Mouse (Mus musculus): Measurements from ENCODE around the gene Sfxn5. TPM values are rescaled to one million over a fixed set of nuclear protein-coding genes. Genes with fewer than 3 reads are reported as not detected.

The Sfxn5 gene
- polyA plus RNA-seq, 1 experiment from 2014 or later = 13.4 TPM

- no peak for ATAC-seq
- H3K4me3 ChIP-seq (replicated peaks) = peak overlapping the region; percentile 73
- 87% methylated on average over 10 of the region's 10 CpGs for WGBS
- H3K9me3 ChIP-seq = no peaks in the 10 kb centered on the region
- peaks cover 2% of the 10 kb centered on the region; the same call in 1 of the 2 replicates for H3K27me3 ChIP-seq
- H3K4me2 ChIP-seq (replicated peaks) = peak overlapping the region; percentile 63
- peak overlapping the region; percentile 85 for H3K9ac ChIP-seq (replicated peaks)
- no peaks in the 10 kb centered on the region for H3K36me3 ChIP-seq
- H3K4me1 ChIP-seq (replicated peaks) = peaks cover 28% of the 10 kb centered on the region
- H3K27ac ChIP-seq = 0 out of 2 replicates have a peak overlapping the region, but pooled peaks have one; percentile 76
Observed at GRCm38 (mm10) chr6:85373066-85373860, 40.0 kb upstream of the Sfxn5 start.

GRCm38 (mm10) chr6:85372496-85372895, 39.3 kb upstream of the Sfxn5 start:
- peaks cover 2% of the 10 kb centered on the region; the same call in 1 of the 2 replicates for H3K27me3 ChIP-seq
- H3K4me2 ChIP-seq (replicated peaks) = peak overlapping the region; percentile 63
- H3K4me1 ChIP-seq (replicated peaks) = peaks cover 28% of the 10 kb centered on the region
- peak overlapping the region; percentile 73; the same call in 1 of the 2 replicates for H3K4me3 ChIP-seq (replicated peaks)
- WGBS = 75% methylated on average over 2 of the region's 2 CpGs
- no peak for ATAC-seq
- no peaks in the 10 kb centered on the region for H3K9me3 ChIP-seq
- no peak overlapping the region for H3K9ac ChIP-seq (replicated peaks)
- no peaks in the 10 kb centered on the region for H3K36me3 ChIP-seq
- H3K27ac ChIP-seq = no peak overlapping the region

- Histone ChIP-seq H3K9me3 (no peaks in the 10 kb centered on the region), H3K4me1 (replicated peaks) (peaks cover 30% of the 10 kb centered on the region), H3K4me3 (replicated peaks) (no peak overlapping the region), H3K9ac (replicated peaks) (no peak overlapping the region), H3K36me3 (no peaks in the 10 kb centered on the region), H3K27ac (no peak overlapping the region), H3K4me2 (replicated peaks) (peak overlapping the region; percentile 63), H3K27me3 (no peaks in the 10 kb centered on the region)
- ATAC-seq = no peak
- WGBS = 87% methylated on average over 6 of the region's 6 CpGs
Observed at GRCm38 (mm10) chr6:85371859-85372405, 38.7 kb upstream of the Sfxn5 start.

- H3K4me1 ChIP-seq (replicated peaks) = peaks cover 39% of the 10 kb centered on the region
Observed at GRCm38 (mm10) chr6:85370666-85371430, 37.6 kb upstream of the Sfxn5 start.

GRCm38 (mm10) chr6:85370041-85370440, 36.8 kb upstream of the Sfxn5 start:
- no peaks in the 10 kb centered on the region for H3K27me3 ChIP-seq
- H3K36me3 ChIP-seq = 0 out of 2 replicates have a peak, but pooled peaks cover 2% of the 10 kb centered on the region
- H3K4me1 ChIP-seq (replicated peaks) = peaks cover 36% of the 10 kb centered on the region
- H3K9ac ChIP-seq (replicated peaks) = no peak overlapping the region
- no peak overlapping the region for H3K27ac ChIP-seq
- no peak overlapping the region for H3K4me3 ChIP-seq (replicated peaks)
- H3K4me2 ChIP-seq (replicated peaks) = no peak overlapping the region
- 93% methylated on average over 5 of the region's 5 CpGs for WGBS
- no peaks in the 10 kb centered on the region for H3K9me3 ChIP-seq
- no peak for ATAC-seq

More at GRCm38 (mm10) chr6:85370666-85371430, 37.6 kb upstream of the Sfxn5 start:
- H3K9ac ChIP-seq (replicated peaks) = no peak overlapping the region
- 93% methylated on average over 9 of the region's 9 CpGs for WGBS
- H3K4me3 ChIP-seq (replicated peaks) = no peak overlapping the region
- no peak overlapping the region for H3K27ac ChIP-seq
- no peaks in the 10 kb centered on the region for H3K27me3 ChIP-seq
- H3K9me3 ChIP-seq = no peaks in the 10 kb centered on the region
- ATAC-seq = no peak
- H3K36me3 ChIP-seq = no peaks in the 10 kb centered on the region
- H3K4me2 ChIP-seq (replicated peaks) = no peak overlapping the region

GRCm38 (mm10) chr6:85369181-85369860, 36.1 kb upstream of the Sfxn5 start:
- no peak for ATAC-seq
- H3K27ac ChIP-seq = no peak overlapping the region
- H3K4me1 ChIP-seq (replicated peaks) = peaks cover 35% of the 10 kb centered on the region
- no peaks in the 10 kb centered on the region for H3K27me3 ChIP-seq
- H3K4me2 ChIP-seq (replicated peaks) = no peak overlapping the region
- WGBS = 87% methylated on average over 5 of the region's 5 CpGs
- no peak overlapping the region for H3K9ac ChIP-seq (replicated peaks)
- 0 out of 2 replicates have a peak, but pooled peaks cover 2% of the 10 kb centered on the region for H3K36me3 ChIP-seq
- no peak overlapping the region for H3K4me3 ChIP-seq (replicated peaks)
- H3K9me3 ChIP-seq = no peaks in the 10 kb centered on the region

- no peak for ATAC-seq
- H3K4me2 ChIP-seq (replicated peaks) = no peak overlapping the region
Observed at GRCm38 (mm10) chr6:85368722-85369121, 35.5 kb upstream of the Sfxn5 start.

GRCm38 (mm10) chr6:85368166-85368565, 34.9 kb upstream of the Sfxn5 start:
- H3K36me3 ChIP-seq = 0 out of 2 replicates have a peak, but pooled peaks cover 2% of the 10 kb centered on the region
- H3K4me2 ChIP-seq (replicated peaks) = no peak overlapping the region
- H3K9ac ChIP-seq (replicated peaks) = no peak overlapping the region
- no peak overlapping the region for H3K27ac ChIP-seq
- WGBS = 90% methylated on average over 1 of the region's 1 CpGs
- H3K9me3 ChIP-seq = no peaks in the 10 kb centered on the region
- no peak overlapping the region for H3K4me3 ChIP-seq (replicated peaks)
- H3K4me1 ChIP-seq (replicated peaks) = peaks cover 27% of the 10 kb centered on the region
- H3K27me3 ChIP-seq = no peaks in the 10 kb centered on the region
- ATAC-seq = no peak

More at GRCm38 (mm10) chr6:85368722-85369121, 35.5 kb upstream of the Sfxn5 start:
- 0 out of 2 replicates have a peak, but pooled peaks cover 2% of the 10 kb centered on the region for H3K36me3 ChIP-seq
- H3K27ac ChIP-seq = no peak overlapping the region
- H3K4me1 ChIP-seq (replicated peaks) = peaks cover 33% of the 10 kb centered on the region
- no peaks in the 10 kb centered on the region for H3K9me3 ChIP-seq
- H3K9ac ChIP-seq (replicated peaks) = no peak overlapping the region
- no peak overlapping the region for H3K4me3 ChIP-seq (replicated peaks)
- H3K27me3 ChIP-seq = no peaks in the 10 kb centered on the region
- 71% methylated on average over 5 of the region's 5 CpGs for WGBS

GRCm38 (mm10) chr6:85366387-85366786, 33.2 kb upstream of the Sfxn5 start:
- Histone ChIP-seq H3K36me3 (0 out of 2 replicates have a peak, but pooled peaks cover 2% of the 10 kb centered on the region), H3K9me3 (no peaks in the 10 kb centered on the region), H3K9ac (replicated peaks) (no peak overlapping the region), H3K4me3 (replicated peaks) (no peak overlapping the region), H3K27ac (no peak overlapping the region), H3K4me1 (replicated peaks) (peaks cover 11% of the 10 kb centered on the region), H3K4me2 (replicated peaks) (no peak overlapping the region), H3K27me3 (no peaks in the 10 kb centered on the region)
- ATAC-seq = no peak
- 64% methylated on average over 1 of the region's 1 CpGs for WGBS

- no peak for ATAC-seq
- Histone ChIP-seq H3K27ac (no peak overlapping the region), H3K36me3 (0 out of 2 replicates have a peak, but pooled peaks cover 2% of the 10 kb centered on the region), H3K9me3 (no peaks in the 10 kb centered on the region), H3K27me3 (no peaks in the 10 kb centered on the region), H3K4me1 (replicated peaks) (peaks cover 11% of the 10 kb centered on the region), H3K9ac (replicated peaks) (no peak overlapping the region), H3K4me3 (replicated peaks) (no peak overlapping the region), H3K4me2 (replicated peaks) (no peak overlapping the region)
- WGBS = 79% methylated on average over 5 of the region's 5 CpGs
Observed at GRCm38 (mm10) chr6:85364439-85364838, 31.2 kb upstream of the Sfxn5 start.

GRCm38 (mm10) chr6:85363906-85364260, 30.7 kb upstream of the Sfxn5 start:
- Histone ChIP-seq H3K4me2 (replicated peaks) (no peak overlapping the region), H3K27me3 (no peaks in the 10 kb centered on the region), H3K4me3 (replicated peaks) (no peak overlapping the region), H3K27ac (no peak overlapping the region), H3K9me3 (no peaks in the 10 kb centered on the region), H3K4me1 (replicated peaks) (peaks cover 11% of the 10 kb centered on the region), H3K36me3 (0 out of 2 replicates have a peak, but pooled peaks cover 2% of the 10 kb centered on the region), H3K9ac (replicated peaks) (no peak overlapping the region)
- whole genome bisulfite sequencing = 92% methylated on average over 4 of the region's 4 CpGs
- no peak for ATAC-seq

Measured in midbrain, embryonic 13.5 days (tissue).